Mouse (Mus musculus) embryo, embryonic 10.5 days (tissue): ENCODE data around the gene Hdhd5.

Experiments used
- DNase-seq: peaks from one replicate; pipeline ENCODE4 v3.0.0-alpha.2; 2015; ENCODE audit warnings: low spot score

Gene Hdhd5

GRCm38 (mm10) chr6:120483211-120483626 is 47.9 kb downstream of the Hdhd5 start:
- DNase-seq = peak; percentile 59

- no peak for DNase-seq
These were observed 48.4 kb downstream of the Hdhd5 start for GRCm38 (mm10) chr6:120482756-120483155.

GRCm38 (mm10) chr6:120482021-120482420 is 49.1 kb downstream of the Hdhd5 start:
- no peak for DNase-seq

- no peak for DNase-seq
These were observed 49.6 kb downstream of the Hdhd5 start for GRCm38 (mm10) chr6:120481538-120481937.

GRCm38 (mm10) chr6:120480361-120480760 is 50.8 kb downstream of the Hdhd5 start:
- no peak for DNase-seq

GRCm38 (mm10) chr6:120479302-120479701 is 51.8 kb downstream of the Hdhd5 start:
- DNase-seq = no peak

- no peak for DNase-seq
These were observed 55.8 kb downstream of the Hdhd5 start for GRCm38 (mm10) chr6:120475288-120475687.

GRCm38 (mm10) chr6:120473427-120473826 is 57.7 kb downstream of the Hdhd5 start:
- no peak for DNase-seq

GRCm38 (mm10) chr6:120472455-120473140 is 58.5 kb downstream of the Hdhd5 start:
- peak; percentile 39 for DNase-seq

GRCm38 (mm10) chr6:120471991-120472441 is 59.1 kb downstream of the Hdhd5 start:
- peak; percentile 39 for DNase-seq

- no peak for DNase-seq
These were observed 60.5 kb downstream of the Hdhd5 start for GRCm38 (mm10) chr6:120470666-120471065.

GRCm38 (mm10) chr6:120469770-120470169 is 61.3 kb downstream of the Hdhd5 start:
- DNase-seq = no peak

GRCm38 (mm10) chr6:120469268-120469667 is 61.9 kb downstream of the Hdhd5 start:
- no peak for DNase-seq

- DNase-seq = no peak
These were observed 62.9 kb downstream of the Hdhd5 start for GRCm38 (mm10) chr6:120468259-120468658.

GRCm38 (mm10) chr6:120466609-120467329 is 64.3 kb downstream of the Hdhd5 start:
- DNase-seq = no peak

GRCm38 (mm10) chr6:120465393-120465792 is 65.7 kb downstream of the Hdhd5 start:
- DNase-seq = no peak

GRCm38 (mm10) chr6:120464406-120464939 is 66.6 kb downstream of the Hdhd5 start:
- DNase-seq = no peak

- DNase-seq = peak; percentile 34
These were observed 67.2 kb downstream of the Hdhd5 start for GRCm38 (mm10) chr6:120463884-120464283.

GRCm38 (mm10) chr6:120463086-120463871 is 67.8 kb downstream of the Hdhd5 start, which contains the start of gene Il17ra:
Gene Il17ra (plus strand): TSS chr6:120463247.
- DNase-seq = peak; percentile 74

GRCm38 (mm10) chr6:120462251-120462650 is 68.9 kb downstream of the Hdhd5 start:
- no peak for DNase-seq

GRCm38 (mm10) chr6:120461217-120461616 is 69.9 kb downstream of the Hdhd5 start:
- no peak for DNase-seq
